Mouse (Mus musculus) hindbrain, embryonic 14.5 days (tissue): ENCODE measurements at regions not wholly inside any gene's neighbourhood (a gene's known extent, or its start where the extent isn't known, plus 50 kb on each side); places are given as distances from the start of the nearest gene placed in this dataset.

Experiments used
- ATAC-seq: fragments of 200-750 bp; cut with Nextera tagmentation; 2 replicates; pipeline ENCODE4 v1.8.0; 2017; ENCODE audit warnings: moderate number of reproducible peaks, mild to moderate bottlenecking, moderate TSS enrichment, moderate library complexity; ENCODE audit not compliant: low FRiP score
- DNase-seq: peaks from one replicate; pipeline ENCODE4 v3.0.0-alpha.2; 2015; ENCODE audit warnings: low spot score
- H3K27ac ChIP-seq: fragments of 300-500 bp; sonication (generic); 2 replicates; pipeline ENCODE4 v1.5.1; 2014; ENCODE audit warnings: mild to moderate bottlenecking, moderate library complexity
- H3K27me3 ChIP-seq: fragments of 300-500 bp; sonication (generic); 2 replicates; pipeline ENCODE4 v1.6.1; 2014; ENCODE audit warnings: mild to moderate bottlenecking, low read length, mixed read lengths; ENCODE audit not compliant: control insufficient read depth, insufficient read depth
- H3K36me3 ChIP-seq: fragments of 300-500 bp; sonication (generic); replicated peaks from 2 replicates; pipeline ENCODE4 v1.6.1; 2014; ENCODE audit not compliant: control insufficient read depth, insufficient read depth
- H3K4me1 ChIP-seq: fragments of 300-500 bp; sonication (generic); replicated peaks from 2 replicates; pipeline ENCODE4 v1.6.1; 2014; ENCODE audit warnings: antibody characterized with exemption, low read length, mixed read lengths; ENCODE audit not compliant: control insufficient read depth, insufficient read depth
- H3K4me2 ChIP-seq: fragments of 300-500 bp; sonication (generic); replicated peaks from 2 replicates; pipeline ENCODE4 v1.6.1; 2014; ENCODE audit warnings: mild to moderate bottlenecking, moderate library complexity
- H3K4me3 ChIP-seq: fragments of 300-500 bp; sonication (generic); replicated peaks from 2 replicates; pipeline ENCODE4 v1.5.1; 2014; ENCODE audit warnings: mild to moderate bottlenecking, low read length
- H3K9ac ChIP-seq: fragments of 300-500 bp; sonication (generic); 2 replicates; pipeline ENCODE4 v1.6.1; 2014
- H3K9me3 ChIP-seq: fragments of 300-500 bp; sonication (generic); 2 replicates; pipeline ENCODE4 v1.6.1; 2016; ENCODE audit warnings: low read length; ENCODE audit not compliant: control insufficient read depth
- WGBS: fragments of 180-500 bp; shearing (Covaris S2); extraction: QIAGEN DNeasy Blood & Tissue Kit; methylation state at CpG from one replicate; pipeline ENCODE4 v1.1.7; 2014; 5-methylcytosine and 5-hydroxymethylcytosine counted together

- Histone ChIP-seq H3K9me3 (no peaks in the 10 kb centered on the region), H3K9ac (peak overlapping the region; percentile 63), H3K27me3 (no peaks in the 10 kb centered on the region), H3K27ac (peak overlapping the region; percentile 99), H3K4me1 (peaks cover 85% of the 10 kb centered on the region), H3K4me3 (no peak overlapping the region), H3K36me3 (no peaks in the 10 kb centered on the region), H3K4me2 (peak overlapping the region; percentile 59)
- no peak for DNase-seq
- 7% methylated on average over 8 of the region's 8 CpGs for WGBS
- ATAC-seq = no peak
Measured at GRCm38 (mm10) chr2:30719611-30720290, 83.7 kb downstream of the 1700001O22Rik start.

- no peaks in the 10 kb centered on the region for H3K27me3 ChIP-seq
- peak; percentile 47 for ATAC-seq
- peak overlapping the region; percentile 20 for H3K4me3 ChIP-seq
- WGBS = under 1% methylated on average over 26 of the region's 29 CpGs
- H3K27ac ChIP-seq = peak overlapping the region; percentile 99
- peak overlapping the region; percentile 61 for H3K9ac ChIP-seq
- H3K36me3 ChIP-seq = no peaks in the 10 kb centered on the region
- H3K9me3 ChIP-seq = no peaks in the 10 kb centered on the region
- peak overlapping the region; percentile 59 for H3K4me2 ChIP-seq
- peaks cover 78% of the 10 kb centered on the region for H3K4me1 ChIP-seq
- DNase-seq = peak; percentile 87
Measured at GRCm38 (mm10) chr2:30718741-30719381, 84.6 kb downstream of the 1700001O22Rik start.

GRCm38 (mm10) chr2:30718329-30718675 lies 85.2 kb downstream of the 1700001O22Rik start:
- DNase-seq (peak; percentile 89), ATAC-seq (peak; percentile 69)
- Histone ChIP-seq H3K27ac (peak overlapping the region; percentile 99), H3K9me3 (no peaks in the 10 kb centered on the region), H3K9ac (peak overlapping the region; percentile 61), H3K27me3 (no peaks in the 10 kb centered on the region), H3K4me3 (peak overlapping the region; percentile 20), H3K4me1 (peaks cover 75% of the 10 kb centered on the region), H3K36me3 (no peaks in the 10 kb centered on the region), H3K4me2 (peak overlapping the region; percentile 59)
- 0% methylated on average over 12 of the region's 12 CpGs for WGBS

- H3K4me2 ChIP-seq = peak overlapping the region; percentile 59
- no peaks in the 10 kb centered on the region for H3K9me3 ChIP-seq
- peaks cover 75% of the 10 kb centered on the region for H3K4me1 ChIP-seq
- no peaks in the 10 kb centered on the region for H3K36me3 ChIP-seq
- peak overlapping the region; percentile 16 for H3K9ac ChIP-seq
- WGBS = 5% methylated on average over 16 of the region's 16 CpGs
- H3K27ac ChIP-seq = peak overlapping the region; percentile 99
- no peaks in the 10 kb centered on the region for H3K27me3 ChIP-seq
- H3K4me3 ChIP-seq = no peak overlapping the region
- ATAC-seq (no peak; the same call in 1 of the 2 replicates), DNase-seq (peak; percentile 44)
Measured at GRCm38 (mm10) chr2:30717566-30718328, 85.7 kb downstream of the 1700001O22Rik start.

- 2% methylated on average over 24 of the region's 24 CpGs for WGBS
- peak overlapping the region; percentile 16 for H3K9ac ChIP-seq
- no peaks in the 10 kb centered on the region for H3K36me3 ChIP-seq
- ATAC-seq (no peak), DNase-seq (peak; percentile 29)
- H3K9me3 ChIP-seq = no peaks in the 10 kb centered on the region
- peak overlapping the region; percentile 27 for H3K4me2 ChIP-seq
- H3K4me3 ChIP-seq = no peak overlapping the region
- no peaks in the 10 kb centered on the region for H3K27me3 ChIP-seq
- peak overlapping the region; percentile 99 for H3K27ac ChIP-seq
- peaks cover 75% of the 10 kb centered on the region for H3K4me1 ChIP-seq
Measured at GRCm38 (mm10) chr2:30716580-30717565, 86.6 kb downstream of the 1700001O22Rik start.

- ATAC-seq (no peak), DNase-seq (no peak)
- Histone ChIP-seq H3K36me3 (no peaks in the 10 kb centered on the region), H3K27ac (peak overlapping the region; percentile 99), H3K4me2 (no peak overlapping the region), H3K4me3 (no peak overlapping the region), H3K27me3 (no peaks in the 10 kb centered on the region), H3K9ac (peak overlapping the region; percentile 16; the same call in 1 of the 2 replicates), H3K4me1 (peaks cover 75% of the 10 kb centered on the region), H3K9me3 (no peaks in the 10 kb centered on the region)
- WGBS = 80% methylated on average over 4 of the region's 4 CpGs
Measured at GRCm38 (mm10) chr2:30715720-30716310, 87.6 kb downstream of the 1700001O22Rik start.

- Histone ChIP-seq H3K4me1 (peaks cover 68% of the 10 kb centered on the region), H3K27ac (no peak overlapping the region), H3K9me3 (no peaks in the 10 kb centered on the region), H3K9ac (no peak overlapping the region), H3K36me3 (no peaks in the 10 kb centered on the region), H3K4me2 (no peak overlapping the region), H3K4me3 (no peak overlapping the region), H3K27me3 (no peaks in the 10 kb centered on the region)
- WGBS = 11% methylated on average over 3 of the region's 3 CpGs
- ATAC-seq = no peak
- DNase-seq = no peak
Measured at GRCm38 (mm10) chr2:30713535-30713934, 89.9 kb downstream of the 1700001O22Rik start.

GRCm38 (mm10) chr2:30712841-30713401 lies 90.5 kb downstream of the 1700001O22Rik start:
- Histone ChIP-seq H3K4me1 (peaks cover 68% of the 10 kb centered on the region), H3K4me2 (no peak overlapping the region), H3K9ac (no peak overlapping the region), H3K4me3 (no peak overlapping the region), H3K36me3 (no peaks in the 10 kb centered on the region), H3K27me3 (no peaks in the 10 kb centered on the region), H3K9me3 (no peaks in the 10 kb centered on the region), H3K27ac (peak overlapping the region; percentile 96)
- no peak for DNase-seq
- 59% methylated on average over 9 of the region's 9 CpGs for WGBS
- no peak for ATAC-seq
